Mouse (Mus musculus) G1E (cell line): ENCODE results near the gene Kcnk6.

Experiments used
- CTCF ChIP-seq: IDR thresholded peaks from 2 replicates; pipeline ENCODE4 v1.5.1; 2012; ENCODE audit warnings: low read depth, low read length, inconsistent platforms, mixed read lengths
- GATA1 ChIP-seq: IDR thresholded peaks from 2 replicates; pipeline ENCODE4 v1.6.1; 2012; ENCODE audit warnings: borderline replicate concordance, low read length, inconsistent platforms, mixed read lengths

GRCm38 (mm10) chr7:29238019-29238967, 6.0 kb upstream of the Kcnk6 start, which contains the start of gene Yif1b:
- TF ChIP-seq CTCF (no peak), GATA1 (no peak)
